Mouse (Mus musculus) mammary gland, adult 2 months (tissue): ENCODE measurements around the gene Cbln1. TPM values are rescaled to one million over a fixed set of nuclear protein-coding genes. Genes with fewer than 3 reads are reported as not detected.

Source experiments
- polyA plus RNA-seq: library from polyadenylated mRNA; depleted of rRNA; stranded (reverse); fragments of >200 nt; gene quantifications from 2 replicates; pipeline ENCODE4 v1.2.3, GENCODE M21; 2012; ENCODE audit warnings: low replicate concordance; rRNA removed

Gene Cbln1
- not detected in 2 replicates for polyA plus RNA-seq

DNA sequence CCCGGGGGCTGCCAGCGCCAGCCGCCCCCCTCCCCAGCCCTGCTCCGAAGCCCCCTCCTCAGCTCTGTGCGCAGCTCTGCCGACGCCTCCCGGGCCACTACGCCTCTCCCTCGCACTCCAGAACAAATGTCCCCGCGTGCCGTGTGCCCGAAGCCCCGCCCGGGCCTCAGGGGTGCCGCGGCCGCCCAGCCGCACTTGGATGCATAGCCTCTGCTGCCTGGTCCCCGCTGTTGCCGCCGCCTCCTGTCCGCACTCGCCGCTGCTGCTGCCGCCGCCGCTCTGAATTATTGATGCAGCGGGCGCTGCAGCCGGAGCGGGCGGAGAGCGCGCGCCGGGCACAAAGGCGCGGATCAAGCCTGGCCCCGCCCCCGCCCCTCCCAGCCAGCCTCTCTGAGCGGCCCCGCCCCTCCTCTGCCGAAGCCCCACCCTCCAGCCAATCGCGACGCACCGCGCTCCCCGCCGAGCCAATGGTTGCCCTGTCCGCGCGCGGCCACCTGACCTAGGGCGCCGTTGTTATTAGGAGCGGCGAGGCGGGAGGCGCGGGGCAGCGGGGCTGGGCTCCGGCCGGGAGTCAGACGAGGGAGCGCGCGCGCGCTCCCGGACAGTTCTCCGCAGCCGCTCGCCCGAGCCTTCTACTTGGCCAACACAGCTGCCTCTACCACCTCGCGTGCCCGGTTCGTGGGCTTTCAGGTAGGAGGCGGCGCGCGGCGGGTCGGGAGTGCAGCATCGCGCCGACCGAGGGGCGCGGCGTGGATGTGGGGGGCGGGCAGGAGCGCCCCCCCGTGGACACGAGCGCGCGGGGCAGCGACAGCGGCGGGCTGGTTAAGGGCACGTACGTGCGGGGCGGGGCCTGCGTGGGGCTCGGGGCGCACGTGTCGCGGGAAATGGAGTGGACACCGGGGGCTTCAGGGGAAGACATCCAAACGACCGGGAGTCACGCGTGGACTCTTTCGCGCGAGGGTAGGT lies at the start of gene Cbln1:
Gene Cbln1 (minus strand): TSS at position 339 of the 966 bp plus-strand sequence.

Other genes with a start within 250 kb of the Cbln1 start
- gene 4933402J07Rik, start 91.2 kb upstream of the Cbln1 start, polyA plus RNA-seq, result not detected in 2 replicates